Mouse (Mus musculus) central nervous system, embryonic 18 days (tissue): ENCODE data around the gene Samd8. TPM values are rescaled to one million over a fixed set of nuclear protein-coding genes. Genes with fewer than 3 reads are reported as not detected.

Experiments
- polyA plus RNA-seq: library from polyadenylated mRNA; depleted of rRNA; stranded (reverse); fragments of >200 nt; gene quantifications from 2 replicates; pipeline ENCODE4 v1.2.3, GENCODE M21; 2012; rRNA removed

Samd8 gene
- polyA plus RNA-seq = 33.4 and 34.6 TPM in 2 replicates

DNA sequence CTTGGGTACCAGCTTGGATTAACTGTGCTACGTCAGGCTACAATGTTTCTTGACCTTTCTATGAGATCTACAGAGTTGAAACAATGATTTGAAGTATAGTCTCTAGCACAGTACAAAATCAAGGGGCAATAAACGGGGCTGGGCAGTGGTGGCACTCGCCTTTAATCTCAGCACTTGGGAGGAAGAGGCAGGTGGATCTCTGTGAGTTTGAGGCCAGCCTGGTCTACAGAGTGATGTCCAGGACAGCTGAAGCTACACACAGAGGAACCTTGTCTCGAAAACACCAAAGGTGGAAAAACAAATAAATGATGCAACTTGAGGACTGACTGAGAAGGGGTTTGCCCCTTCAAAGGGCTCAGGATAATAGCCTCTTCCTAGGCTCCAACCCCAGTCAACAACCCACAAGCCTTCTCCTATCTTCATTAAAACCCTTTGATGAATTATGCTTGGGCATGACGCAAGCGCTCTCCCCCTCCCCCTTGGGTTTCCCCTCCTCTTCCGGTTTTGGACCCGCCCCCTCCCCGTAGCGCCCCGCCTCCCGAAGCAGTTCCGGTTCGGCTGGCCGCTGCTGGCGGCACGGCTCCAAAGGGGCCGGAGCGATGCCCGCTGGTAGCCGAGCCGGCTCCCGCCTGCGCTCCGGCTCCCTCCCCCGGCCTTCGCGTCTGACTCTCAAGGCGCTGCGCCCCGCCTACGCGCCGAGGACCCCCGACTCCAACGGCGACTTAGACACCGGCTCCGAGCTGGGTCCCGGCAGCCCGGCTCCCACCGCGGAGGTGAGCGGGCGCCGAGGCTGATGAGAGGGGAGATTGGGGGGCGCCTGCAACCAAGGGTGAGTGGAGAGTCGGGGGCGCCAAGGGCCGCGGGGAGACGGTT lies at the start of gene Samd8:
TSS of gene Samd8 (plus strand) at position 524 of the 873 bp plus-strand sequence.

DNA sequence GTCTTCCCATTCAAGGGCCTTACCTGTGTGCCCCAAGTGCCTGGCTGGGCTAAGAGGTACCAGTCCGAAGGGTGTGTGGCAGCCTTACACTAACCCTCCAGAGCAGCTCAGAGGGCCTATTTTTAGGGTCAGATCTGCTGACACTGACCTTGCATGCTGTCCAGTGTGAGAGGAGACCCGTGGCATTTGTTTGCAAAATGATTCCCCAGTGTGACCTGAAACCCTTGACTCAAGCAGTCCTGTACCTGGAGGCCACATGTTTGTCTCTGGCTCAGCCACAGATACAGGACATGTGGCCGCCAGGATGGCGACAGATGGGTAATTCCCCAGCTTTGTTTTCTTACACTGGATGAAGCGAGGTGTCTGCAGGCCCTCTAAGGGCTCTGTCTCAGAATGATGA lies 35.8 kb upstream of the Samd8 start, which contains the start of gene Dupd1:
TSS of gene Dupd1 (minus strand) at position 91 of the 400 bp plus-strand sequence.

DNA sequence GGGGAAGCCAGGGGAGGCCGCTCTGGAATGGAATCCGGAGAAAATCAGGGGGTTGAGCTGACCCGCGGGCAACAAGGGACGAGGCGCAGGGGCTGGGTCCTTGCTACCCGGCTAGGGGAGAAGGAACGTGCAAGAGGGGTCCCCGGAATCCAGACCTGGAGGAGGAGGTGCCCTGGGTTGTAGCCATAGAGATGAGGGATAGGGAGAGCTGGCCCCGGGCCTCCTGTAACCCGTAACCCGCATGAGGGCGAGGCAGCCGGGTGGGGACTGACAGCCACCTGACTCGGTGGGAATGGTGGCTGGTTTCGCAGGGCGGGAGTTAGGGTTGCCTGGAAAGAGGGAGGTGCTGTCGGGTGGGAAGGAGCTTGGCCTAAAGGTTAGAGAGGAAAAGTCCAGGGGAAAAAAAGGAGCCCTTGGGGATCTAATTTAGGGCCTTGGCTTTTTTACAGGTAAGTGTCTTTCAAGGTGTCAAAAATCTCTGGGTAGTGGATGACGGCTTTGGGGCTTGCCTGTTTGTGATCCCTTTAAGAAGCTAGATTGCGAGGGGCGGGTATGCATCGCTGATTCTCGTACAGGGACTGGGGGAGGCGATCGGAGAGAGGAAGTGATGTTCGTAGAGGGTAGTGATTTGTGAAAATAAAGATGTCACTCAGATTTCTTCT lies 681 bp downstream of the Samd8 start, which contains the start of gene Dusp13:
TSS of gene Dusp13 (minus strand) at position 301 of the 662 bp plus-strand sequence.

DNA sequence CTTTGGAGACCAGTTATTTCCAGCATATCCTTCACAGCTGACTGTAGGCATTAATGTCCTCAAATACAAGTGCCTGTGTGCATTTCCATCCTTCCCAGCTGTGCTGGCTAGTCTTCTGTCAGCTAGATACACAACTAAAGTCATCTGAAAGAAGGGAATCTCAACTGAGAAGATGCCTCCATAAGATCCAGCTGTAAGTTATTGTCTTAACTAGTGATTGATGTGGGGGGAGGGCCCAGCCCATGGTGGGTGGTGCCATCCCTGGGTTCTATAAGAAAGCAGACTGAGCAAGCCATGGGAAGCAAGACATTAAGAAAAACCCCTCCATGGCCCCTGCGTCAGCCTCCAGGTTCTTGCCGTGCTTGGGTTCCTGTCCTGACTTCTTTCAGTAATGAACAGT lies 74.6 kb downstream of the Samd8 start, which contains the start of gene Vdac2:
TSS of gene Vdac2 (plus strand) at position 301 of the 400 bp plus-strand sequence.

Other genes with a start within 250 kb of the Samd8 start
- gene Dupd1, start 36.0 kb upstream of the Samd8 start, polyA plus RNA-seq = 0.09 and 1.0 TPM in 2 replicates
- 0.21 and 1.0 TPM in 2 replicates for gene Dusp13, start 650 bp downstream of the Samd8 start, polyA plus RNA-seq
- 176 and 187 TPM in 2 replicates for gene Vdac2, start 74.7 kb downstream of the Samd8 start, polyA plus RNA-seq
- gene Comtd1, start 98.4 kb downstream of the Samd8 start, polyA plus RNA-seq = 41.6 and 41.9 TPM in 2 replicates
- 6.6 and 9.3 TPM in 2 replicates for gene Zfp503, start 239.1 kb downstream of the Samd8 start, polyA plus RNA-seq